ENCODE assay signal across 10 mouse cellular contexts in the genomic region with DNA sequence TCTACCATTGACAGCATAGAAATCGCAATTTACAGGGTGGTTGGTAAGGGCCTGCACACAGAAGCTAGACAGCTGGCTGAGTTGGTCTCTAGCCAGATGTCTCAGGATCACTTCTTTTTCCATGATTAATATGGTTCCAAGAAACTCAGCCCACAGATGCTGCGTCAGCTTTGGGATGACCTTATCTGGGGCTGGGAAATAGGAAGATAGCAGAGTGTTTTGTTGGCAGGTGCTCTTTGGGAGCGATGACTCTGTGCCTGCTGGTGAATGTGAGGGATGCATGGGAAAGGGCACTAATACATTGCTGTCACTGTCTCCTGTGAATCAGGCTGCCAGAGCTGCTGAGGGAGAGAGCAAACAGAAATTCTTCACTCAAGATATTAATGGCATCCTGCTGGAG. TPM values are rescaled to one million over a fixed set of nuclear protein-coding genes. Genes with fewer than 3 reads are reported as not detected.
DNase-seq lines count a peak whose midpoint lies in the region; ATAC-seq lines count a peak whose summit lies in the region.
"Had no signal": no experiment of that assay in that cellular context is flagged by ENCODE, and none has a peak within 500 bp of the region (broad histone marks: within the 10 kb centered on the region; RNA-seq: fewer than 3 reads in every experiment).

No protein-coding gene starts in this region.

- no peaks in the 10 kb centered on the region for H3K9me3 ChIP-seq in heart, embryonic 11.5 days (replicated peaks; ENCODE audit: control insufficient read depth, low read length)
- no peaks in the 10 kb centered on the region for H3K9me3 ChIP-seq in embryonic facial prominence, embryonic 10.5 days
- H3K9me3 ChIP-seq: liver, embryonic 13.5 days had no signal

- H3K27ac ChIP-seq in heart, embryonic 11.5 days (ENCODE audit: low read depth, low read length) = no peak overlapping the region
- H3K27ac ChIP-seq in embryonic facial prominence, embryonic 10.5 days (replicated peaks) = no peak overlapping the region
- H3K27ac ChIP-seq: liver, embryonic 13.5 days had no signal

- no peaks in the 10 kb centered on the region for H3K4me1 ChIP-seq in heart, embryonic 11.5 days (ENCODE audit: control insufficient read depth, insufficient read depth, low read length)
- no peaks in the 10 kb centered on the region for H3K4me1 ChIP-seq in embryonic facial prominence, embryonic 10.5 days
- H3K4me1 ChIP-seq: liver, embryonic 13.5 days had no signal

- 84% methylated on average over 3 of the region's 3 CpGs for WGBS in heart, embryonic 11.5 days (ENCODE audit: insufficient replicate concordance)
- 96% methylated on average over 3 of the region's 3 CpGs for WGBS in embryonic facial prominence, embryonic 10.5 days

- no peaks in the 10 kb centered on the region for H3K27me3 ChIP-seq in heart, embryonic 11.5 days (ENCODE audit: control insufficient read depth, insufficient read depth, low read length)
- no peaks in the 10 kb centered on the region for H3K27me3 ChIP-seq in embryonic facial prominence, embryonic 10.5 days (replicated peaks; ENCODE audit: low read depth, poor library complexity, severe bottlenecking)
- H3K27me3 ChIP-seq: liver, embryonic 13.5 days had no signal

- no peak for ATAC-seq in heart, embryonic 11.5 days (replicated peaks; ENCODE audit: insufficient number of reproducible peaks, low FRiP score, low TSS enrichment)
- ATAC-seq: midbrain, embryonic 16.5 days had no signal

- H3K4me2 ChIP-seq in heart, embryonic 11.5 days = no peak overlapping the region
- H3K4me2 ChIP-seq: liver, embryonic 13.5 days had no signal

- no peak overlapping the region for H3K4me3 ChIP-seq in heart, embryonic 11.5 days (ENCODE audit: low read depth, low read length)
- H3K4me3 ChIP-seq in embryonic facial prominence, embryonic 10.5 days = no peak overlapping the region
- H3K4me3 ChIP-seq: liver, embryonic 13.5 days had no signal

- peaks cover 37% of the 10 kb centered on the region for H3K36me3 ChIP-seq in heart, embryonic 11.5 days (ENCODE audit: control insufficient read depth, insufficient read depth, low read length)
- H3K36me3 ChIP-seq in embryonic facial prominence, embryonic 10.5 days (replicated peaks) = peaks cover 99% of the 10 kb centered on the region

- H3K9ac ChIP-seq in heart, embryonic 11.5 days (ENCODE audit: low read depth, low read length) = no peak overlapping the region
- H3K9ac ChIP-seq: liver, embryonic 13.5 days had no signal

- DNase-seq in heart, adult 18-20 months = peak; percentile 50 to 60
- DNase-seq in NIH3T3 (ENCODE audit: low read depth) = peak; percentile 17
- peak; percentile 34 for DNase-seq in adrenal gland, postnatal 25 days
- DNase-seq in layer of hippocampus, adult 9-10 months (ENCODE audit: low spot score) = peak; percentile 45
- DNase-seq in embryonic facial prominence, embryonic 10.5 days (ENCODE audit: low spot score) = no peak
- DNase-seq in yolk sac, embryonic 10.5 days (ENCODE audit: low spot score) = no peak
- DNase-seq: kidney, adult 9 months; liver, embryonic 13.5 days had no signal

RNA-seq across cellular contexts. Expression of a gene that starts 20.5 kb away (rescaled TPM):
- total RNA-seq in heart, adult 18-20 months (2021) = 10 to 100 TPM; 21.3 to 23.2 TPM
- polyA plus RNA-seq in heart, embryonic 11.5 days (2014; fragmentation: Nextera tagmentation; extraction: Ambion mirVana) = 16.6 and 16.8 TPM in 2 replicates
- total RNA-seq in adrenal gland, postnatal 25 days (2021) = 43.6 and 46.7 TPM in 2 replicates
- polyA plus RNA-seq in embryonic facial prominence, embryonic 10.5 days (2016; fragmentation: Nextera tagmentation; extraction: Ambion mirVana) = 18.5 and 20.0 TPM in 2 replicates

RNA-seq across cellular contexts. Expression of a gene that starts 20.7 kb away (rescaled TPM):
- total RNA-seq in heart, adult 18-20 months (2021) = 10 to 100 TPM; 40.6 to 43.3 TPM
- 58.9 and 88.6 TPM in 2 replicates for polyA plus RNA-seq in heart, embryonic 11.5 days (2014; fragmentation: Nextera tagmentation; extraction: Ambion mirVana)
- 106 and 107 TPM in 2 replicates for total RNA-seq in adrenal gland, postnatal 25 days (2021)
- 211 and 221 TPM in 2 replicates for polyA plus RNA-seq in embryonic facial prominence, embryonic 10.5 days (2016; fragmentation: Nextera tagmentation; extraction: Ambion mirVana)

RNA-seq across cellular contexts. Expression of a gene that starts 57.0 kb away (rescaled TPM):
- total RNA-seq in heart, adult 18-20 months (2021) = 10 to 100 TPM; 14.0 to 18.8 TPM
- polyA plus RNA-seq in heart, embryonic 11.5 days (2014; fragmentation: Nextera tagmentation; extraction: Ambion mirVana) = 50.1 and 54.4 TPM in 2 replicates
- total RNA-seq in adrenal gland, postnatal 25 days (2021) = 19.9 and 23.8 TPM in 2 replicates
- 63.6 and 66.2 TPM in 2 replicates for polyA plus RNA-seq in embryonic facial prominence, embryonic 10.5 days (2016; fragmentation: Nextera tagmentation; extraction: Ambion mirVana)

Comparison
In these comparisons a context has a peak if more than half of its experiments do, and no peak if none do; other contexts are left out.
1. DNase-seq: peak in heart, adult 18-20 months (2 of 2), NIH3T3 (single experiment), adrenal gland, postnatal 25 days (single experiment) and layer of hippocampus, adult 9-10 months (single experiment); none in embryonic facial prominence, embryonic 10.5 days (single experiment) and yolk sac, embryonic 10.5 days (single experiment).